Mouse (Mus musculus): ENCODE data around the gene Gm20388. TPM values are rescaled to one million over a fixed set of nuclear protein-coding genes. Genes with fewer than 3 reads are reported as not detected.

The Gm20388 gene
- polyA plus RNA-seq, 1 experiment, result 28.1 TPM

- Histone ChIP-seq H3K27ac (ENCODE audit: insufficient read depth, low read length) (no peak overlapping the region), H3K9me3 (replicated peaks; ENCODE audit: control insufficient read depth, insufficient read depth, low read length, poor library complexity, severe bottlenecking) (no peaks in the 10 kb centered on the region), H3K4me3 (ENCODE audit: low read depth, low read length) (no peak overlapping the region), H3K36me3 (ENCODE audit: control insufficient read depth, insufficient read depth, low read length, poor library complexity, severe bottlenecking) (no peaks in the 10 kb centered on the region), H3K9ac (ENCODE audit: low read depth, poor library complexity, severe bottlenecking) (no peak overlapping the region), H3K4me1 (ENCODE audit: control insufficient read depth, insufficient read depth, low read length) (peaks cover 3% of the 10 kb centered on the region), H3K27me3 (ENCODE audit: control insufficient read depth, insufficient read depth, low read length, poor library complexity, severe bottlenecking) (no peaks in the 10 kb centered on the region)
- no peak for TF ChIP-seq CTCF (IDR thresholded peaks at IDR 0.05; ENCODE audit: low read depth, low read length)
- TF ChIP-seq POLR2A (IDR thresholded peaks at IDR 0.05; ENCODE audit: insufficient read depth, low read length), result no peak
- TF ChIP-seq EP300 (IDR thresholded peaks at IDR 0.05; ENCODE audit: insufficient read depth, low read depth, low read length), result no peak
These were observed 407.9 kb downstream of the Gm20388 start for GRCm38 (mm10) chr8:120318476-120318991.

DNA sequence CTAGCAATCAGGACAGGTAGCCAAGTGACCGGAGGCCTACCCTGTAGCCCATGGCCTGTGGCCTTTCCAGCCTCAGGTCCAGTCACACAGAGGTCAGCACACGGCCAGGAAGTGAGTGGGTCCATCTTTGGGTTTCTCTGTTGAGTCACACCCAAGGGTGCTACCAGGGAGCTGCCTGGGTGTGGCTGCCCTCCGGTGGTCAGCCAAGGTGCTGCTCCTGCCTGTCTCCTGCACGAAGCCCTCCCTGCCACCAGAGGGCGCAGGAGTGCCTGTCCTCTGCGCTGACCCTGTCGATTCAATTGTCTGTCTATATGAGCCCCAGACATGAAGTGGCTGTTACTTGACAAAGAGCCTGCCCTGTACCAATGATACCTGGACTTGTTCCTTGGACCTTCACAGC is 408.8 kb downstream of the Gm20388 start:
- Histone ChIP-seq H3K4me3 (ENCODE audit: low read depth, low read length) (peak overlapping the region; percentile 33), H3K4me1 (ENCODE audit: control insufficient read depth, insufficient read depth, low read length) (peaks cover 3% of the 10 kb centered on the region)

DNA sequence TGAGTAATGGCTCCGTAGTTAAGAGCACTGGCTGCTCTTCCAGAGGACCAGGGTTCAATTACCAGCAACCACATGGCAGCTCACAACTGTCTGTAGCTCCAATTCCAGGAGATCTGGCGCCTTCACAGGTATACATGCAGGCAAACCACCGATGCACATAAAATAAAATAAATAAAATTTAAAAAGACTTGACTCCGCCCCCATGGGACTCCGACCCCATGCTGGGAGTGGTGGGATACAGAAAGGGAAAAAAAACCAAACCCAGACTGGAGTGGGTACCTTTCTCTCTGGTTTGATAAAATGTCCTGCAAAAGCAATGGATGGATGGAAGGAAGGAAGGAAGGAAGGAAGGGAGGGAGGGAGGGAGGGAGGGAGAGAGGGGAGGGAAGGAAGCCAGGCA is 409.5 kb downstream of the Gm20388 start:
- Histone ChIP-seq H3K9me3 (replicated peaks; ENCODE audit: control insufficient read depth, insufficient read depth, low read length, poor library complexity, severe bottlenecking) (no peaks in the 10 kb centered on the region), H3K36me3 (ENCODE audit: control insufficient read depth, insufficient read depth, low read length, poor library complexity, severe bottlenecking) (no peaks in the 10 kb centered on the region), H3K9ac (ENCODE audit: low read depth, poor library complexity, severe bottlenecking) (no peak overlapping the region), H3K27ac (ENCODE audit: insufficient read depth, low read length) (no peak overlapping the region), H3K4me3 (ENCODE audit: low read depth, low read length) (peak overlapping the region; percentile 33; the same call in 1 of the 2 replicates), H3K27me3 (ENCODE audit: control insufficient read depth, insufficient read depth, low read length, poor library complexity, severe bottlenecking) (no peaks in the 10 kb centered on the region), H3K4me1 (ENCODE audit: control insufficient read depth, insufficient read depth, low read length) (peaks cover 3% of the 10 kb centered on the region)
- TF ChIP-seq CTCF (IDR thresholded peaks at IDR 0.05; ENCODE audit: low read depth, low read length) (no peak), POLR2A (IDR thresholded peaks at IDR 0.05; ENCODE audit: insufficient read depth, low read length) (no peak), EP300 (IDR thresholded peaks at IDR 0.05; ENCODE audit: insufficient read depth, low read depth, low read length) (no peak)

More for the DNA sequence above, 408.8 kb downstream of the Gm20388 start:
- Histone ChIP-seq H3K36me3 (ENCODE audit: control insufficient read depth, insufficient read depth, low read length, poor library complexity, severe bottlenecking) (no peaks in the 10 kb centered on the region), H3K9ac (ENCODE audit: low read depth, poor library complexity, severe bottlenecking) (no peak overlapping the region), H3K9me3 (replicated peaks; ENCODE audit: control insufficient read depth, insufficient read depth, low read length, poor library complexity, severe bottlenecking) (no peaks in the 10 kb centered on the region), H3K27ac (ENCODE audit: insufficient read depth, low read length) (no peak overlapping the region), H3K27me3 (ENCODE audit: control insufficient read depth, insufficient read depth, low read length, poor library complexity, severe bottlenecking) (no peaks in the 10 kb centered on the region)
- TF ChIP-seq CTCF (IDR thresholded peaks at IDR 0.05; ENCODE audit: low read depth, low read length) (peak; percentile 100), EP300 (IDR thresholded peaks at IDR 0.05; ENCODE audit: insufficient read depth, low read depth, low read length) (no peak), POLR2A (IDR thresholded peaks at IDR 0.05; ENCODE audit: insufficient read depth, low read length) (no peak)

DNA sequence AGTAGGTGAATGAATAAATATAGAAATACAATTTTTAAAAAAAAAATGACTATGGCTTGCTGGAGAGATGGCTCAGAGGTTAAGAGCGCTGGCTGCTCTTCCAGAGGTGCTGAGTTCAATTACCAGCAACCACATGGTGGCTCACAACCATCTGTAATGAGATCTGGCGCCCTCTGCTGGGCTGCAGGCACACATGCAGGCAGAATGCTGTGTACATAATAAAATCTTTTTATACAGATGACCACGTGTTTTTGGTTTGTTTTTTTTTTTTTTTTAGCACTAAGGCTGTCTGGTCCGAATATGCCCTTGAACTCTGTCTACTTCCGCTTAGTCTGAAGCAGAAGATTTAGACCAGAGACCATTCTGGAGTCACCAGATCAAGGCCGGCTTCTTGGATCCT is 411.1 kb downstream of the Gm20388 start:
- Histone ChIP-seq H3K27me3 (ENCODE audit: control insufficient read depth, insufficient read depth, low read length, poor library complexity, severe bottlenecking) (no peaks in the 10 kb centered on the region), H3K9me3 (replicated peaks; ENCODE audit: control insufficient read depth, insufficient read depth, low read length, poor library complexity, severe bottlenecking) (no peaks in the 10 kb centered on the region), H3K9ac (ENCODE audit: low read depth, poor library complexity, severe bottlenecking) (no peak overlapping the region), H3K27ac (ENCODE audit: insufficient read depth, low read length) (no peak overlapping the region), H3K4me1 (ENCODE audit: control insufficient read depth, insufficient read depth, low read length) (peaks cover 3% of the 10 kb centered on the region), H3K36me3 (ENCODE audit: control insufficient read depth, insufficient read depth, low read length, poor library complexity, severe bottlenecking) (no peaks in the 10 kb centered on the region), H3K4me3 (ENCODE audit: low read depth, low read length) (no peak overlapping the region)
- TF ChIP-seq POLR2A (IDR thresholded peaks at IDR 0.05; ENCODE audit: insufficient read depth, low read length) (no peak), CTCF (IDR thresholded peaks at IDR 0.05; ENCODE audit: low read depth, low read length) (peak; percentile 89), EP300 (IDR thresholded peaks at IDR 0.05; ENCODE audit: insufficient read depth, low read depth, low read length) (0 out of 2 replicates have a peak, but pooled peaks have one; percentile 11)

- Histone ChIP-seq H3K4me3 (ENCODE audit: low read depth, low read length) (no peak overlapping the region), H3K27ac (ENCODE audit: insufficient read depth, low read length) (no peak overlapping the region), H3K9me3 (replicated peaks; ENCODE audit: control insufficient read depth, insufficient read depth, low read length, poor library complexity, severe bottlenecking) (no peaks in the 10 kb centered on the region), H3K36me3 (ENCODE audit: control insufficient read depth, insufficient read depth, low read length, poor library complexity, severe bottlenecking) (no peaks in the 10 kb centered on the region), H3K4me1 (ENCODE audit: control insufficient read depth, insufficient read depth, low read length) (peaks cover 5% of the 10 kb centered on the region), H3K9ac (ENCODE audit: low read depth, poor library complexity, severe bottlenecking) (no peak overlapping the region), H3K27me3 (ENCODE audit: control insufficient read depth, insufficient read depth, low read length, poor library complexity, severe bottlenecking) (no peaks in the 10 kb centered on the region)
- no peak for TF ChIP-seq EP300 (IDR thresholded peaks at IDR 0.05; ENCODE audit: insufficient read depth, low read depth, low read length)
- no peak for TF ChIP-seq POLR2A (IDR thresholded peaks at IDR 0.05; ENCODE audit: insufficient read depth, low read length)
- TF ChIP-seq CTCF (IDR thresholded peaks at IDR 0.05; ENCODE audit: low read depth, low read length), result no peak
These were observed 412.4 kb downstream of the Gm20388 start for GRCm38 (mm10) chr8:120322956-120323448.

DNA sequence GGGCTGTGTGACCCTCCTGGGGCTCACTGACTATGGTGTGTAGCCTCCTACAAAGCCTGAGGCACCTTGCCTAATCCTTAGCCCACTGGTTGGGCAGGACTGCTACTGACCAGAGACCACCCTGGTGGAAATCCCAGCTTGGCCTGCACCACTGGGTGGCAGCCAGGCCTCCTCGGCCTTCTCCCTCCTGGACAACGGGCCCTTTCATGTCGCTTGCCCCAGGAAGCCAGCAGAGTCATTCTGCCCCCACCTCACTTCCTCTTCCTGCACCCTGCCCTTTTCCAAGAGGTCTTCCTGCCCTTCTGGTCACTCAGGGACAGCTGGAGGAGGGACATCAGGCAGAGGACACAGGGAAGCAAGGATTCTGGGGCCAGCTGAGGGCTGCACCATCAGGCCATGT is 413.9 kb downstream of the Gm20388 start:
- Histone ChIP-seq H3K4me3 (ENCODE audit: low read depth, low read length) (no peak overlapping the region), H3K4me1 (ENCODE audit: control insufficient read depth, insufficient read depth, low read length) (peaks cover 10% of the 10 kb centered on the region), H3K27ac (ENCODE audit: insufficient read depth, low read length) (no peak overlapping the region), H3K27me3 (ENCODE audit: control insufficient read depth, insufficient read depth, low read length, poor library complexity, severe bottlenecking) (no peaks in the 10 kb centered on the region), H3K36me3 (ENCODE audit: control insufficient read depth, insufficient read depth, low read length, poor library complexity, severe bottlenecking) (no peaks in the 10 kb centered on the region), H3K9me3 (replicated peaks; ENCODE audit: control insufficient read depth, insufficient read depth, low read length, poor library complexity, severe bottlenecking) (no peaks in the 10 kb centered on the region), H3K9ac (ENCODE audit: low read depth, poor library complexity, severe bottlenecking) (no peak overlapping the region)
- TF ChIP-seq EP300 (IDR thresholded peaks at IDR 0.05; ENCODE audit: insufficient read depth, low read depth, low read length), result no peak
- no peak for TF ChIP-seq POLR2A (IDR thresholded peaks at IDR 0.05; ENCODE audit: insufficient read depth, low read length)
- TF ChIP-seq CTCF (IDR thresholded peaks at IDR 0.05; ENCODE audit: low read depth, low read length), result no peak

All from ES-Bruce4 (cell line).